Mouse (Mus musculus) kidney, adult 11 months (tissue): Measurements from ENCODE around the gene 2010315B03Rik.
A peak's percentile ranks its signal among the peaks of the same experiment; 100 is the strongest.
"Not testable (repeated sequence)": the region's sequence is repeated elsewhere in the genome, so short reads cannot be mapped to it uniquely, and the experiment has no call there.

ENCODE experiments used
- DNase-seq: peaks from one replicate; pipeline ENCODE4 v3.0.0; 2022

2010315B03Rik gene

DNA sequence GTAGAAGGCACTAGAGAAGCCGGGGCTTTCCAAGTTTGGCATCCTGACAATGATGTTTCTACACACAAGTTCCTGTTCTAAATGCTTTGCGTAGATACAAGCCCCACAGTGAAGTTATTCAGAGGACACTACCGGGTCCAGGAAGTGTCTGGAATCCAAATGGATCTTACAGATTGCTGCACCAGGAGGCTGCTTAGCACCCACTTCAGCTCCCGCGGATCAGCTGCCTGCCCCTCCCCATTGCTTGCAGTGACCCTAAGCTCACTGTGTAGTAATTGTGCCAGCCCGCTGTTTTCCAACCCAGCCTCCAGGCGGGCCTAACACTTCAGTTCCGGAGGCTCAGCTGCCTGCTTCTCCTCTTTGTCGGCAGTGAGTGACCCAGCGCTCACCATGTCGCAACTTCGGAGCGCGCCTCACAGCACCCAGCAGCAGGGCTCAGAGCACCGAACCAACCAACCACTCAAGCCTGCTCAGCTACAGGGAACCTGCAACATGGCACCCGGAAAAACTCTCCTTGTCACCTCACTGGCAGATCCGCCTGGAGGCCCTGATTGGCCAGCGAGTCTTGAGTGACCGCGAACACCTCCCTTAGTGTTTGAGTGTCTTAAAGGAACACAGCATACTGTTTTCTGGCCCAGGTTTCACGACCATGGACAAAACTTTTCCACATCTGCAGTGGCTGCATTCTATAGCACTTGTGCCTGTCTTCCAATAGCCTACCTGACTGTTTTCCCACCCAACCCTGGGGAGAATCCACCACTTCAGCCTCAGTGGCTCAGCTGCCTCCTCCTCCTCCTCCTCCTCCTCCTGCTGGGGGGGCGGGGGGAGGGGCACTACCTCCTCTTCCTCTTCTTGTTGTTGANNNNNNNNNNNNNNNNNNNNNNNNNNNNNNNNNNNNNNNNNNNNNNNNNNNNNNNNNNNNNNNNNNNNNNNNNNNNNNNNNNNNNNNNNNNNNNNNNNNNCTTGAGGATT is at the start of gene 2010315B03Rik:
Gene 2010315B03Rik, minus strand, starts transcription at position 526 of the 972 bp plus-strand sequence.
- peak; percentile 94 for DNase-seq

DNA sequence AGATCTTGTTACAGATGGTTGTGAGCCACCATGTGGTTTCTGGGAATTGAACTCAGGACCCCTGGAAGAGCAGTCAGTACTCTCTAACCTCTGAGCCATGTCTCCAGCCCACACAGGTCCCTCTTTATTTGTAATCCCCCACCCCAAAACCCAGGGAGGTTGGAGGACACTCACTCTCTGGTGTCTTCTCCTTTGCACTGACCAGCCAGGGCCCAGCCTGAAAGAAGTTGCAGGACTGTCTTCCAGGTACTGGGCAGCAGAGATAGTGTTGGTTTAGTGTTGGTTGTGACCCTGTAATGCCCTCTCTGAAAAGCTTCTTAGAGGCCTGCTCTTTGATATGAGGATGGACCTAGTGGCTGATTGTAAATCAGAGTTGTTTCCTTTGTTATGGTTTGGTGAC is 994 bp downstream of the 2010315B03Rik start:
- no peak for DNase-seq

DNA sequence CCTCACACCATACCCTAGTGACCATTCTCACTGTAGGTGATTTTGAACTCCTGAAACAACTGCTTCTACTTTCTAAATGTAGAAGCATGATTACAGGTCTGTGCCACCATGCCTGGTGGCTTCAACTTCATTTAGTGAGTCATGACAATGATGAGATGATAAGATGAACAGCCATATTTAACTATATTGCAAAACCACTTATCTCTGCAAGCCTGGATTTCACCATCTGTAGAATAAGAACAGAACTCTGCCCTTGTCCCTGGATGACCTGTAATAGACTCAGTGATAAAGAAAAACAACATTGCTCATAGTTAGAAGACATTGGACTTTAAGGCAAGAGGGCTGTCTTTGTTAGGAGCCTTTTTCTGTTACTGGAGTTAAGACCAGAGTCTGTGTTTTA is 24.2 kb downstream of the 2010315B03Rik start:
- no peak for DNase-seq

DNA sequence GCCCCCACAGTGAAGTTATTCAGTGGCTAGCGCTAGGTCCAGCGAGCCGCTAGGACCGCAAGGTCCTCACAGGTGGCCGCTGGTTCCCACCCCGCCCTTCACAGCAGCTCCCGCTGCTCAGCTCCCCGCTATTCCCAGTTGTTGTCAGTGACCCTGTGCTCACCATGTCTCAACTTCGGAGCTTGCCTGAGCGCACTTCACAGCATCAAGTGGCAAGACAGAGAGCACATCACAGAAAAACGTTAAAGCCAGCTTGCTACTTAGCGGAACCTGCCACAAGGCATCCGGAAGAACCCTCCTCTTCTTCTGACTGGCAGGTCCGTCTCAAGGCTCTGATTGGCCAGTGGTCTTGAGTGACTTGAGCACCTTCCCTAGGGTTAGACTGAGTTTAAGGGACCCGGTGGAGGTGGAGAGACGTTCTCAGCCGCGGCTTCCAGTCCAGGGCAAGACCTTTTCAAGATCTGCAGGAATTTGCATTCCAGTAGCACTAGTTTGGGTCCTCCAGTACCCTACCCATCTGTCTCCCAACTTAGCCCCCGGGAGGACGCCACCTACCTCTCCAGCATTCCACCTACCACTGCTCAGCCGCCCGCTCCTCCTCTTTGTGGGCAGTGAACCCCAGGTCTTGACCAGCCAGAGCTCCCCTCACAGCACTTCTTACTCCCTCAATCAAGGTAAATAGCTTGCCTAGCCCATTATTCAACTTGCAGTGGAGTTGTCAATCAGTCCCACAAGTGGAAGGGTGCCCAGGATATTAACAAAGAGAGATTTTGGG is 30.4 kb downstream of the 2010315B03Rik start:
- peak; percentile 91 for DNase-seq

DNA sequence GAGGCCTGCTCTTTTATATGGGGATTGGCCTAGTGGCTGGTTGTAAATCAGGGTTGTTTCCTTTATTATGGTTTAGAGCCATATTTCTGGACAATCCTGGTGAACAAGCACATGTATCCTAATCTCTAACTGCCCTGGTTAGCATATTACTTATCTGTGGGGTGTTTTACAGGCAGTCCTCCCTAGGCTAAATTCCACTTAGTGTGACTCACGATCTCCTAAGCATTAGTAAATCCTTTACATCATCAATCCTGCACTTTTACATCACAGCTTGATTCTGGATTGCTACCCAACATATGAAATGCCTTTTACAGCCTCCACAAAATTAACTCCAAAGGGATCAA is 31.1 kb downstream of the 2010315B03Rik start:
- DNase-seq: no peak

DNA sequence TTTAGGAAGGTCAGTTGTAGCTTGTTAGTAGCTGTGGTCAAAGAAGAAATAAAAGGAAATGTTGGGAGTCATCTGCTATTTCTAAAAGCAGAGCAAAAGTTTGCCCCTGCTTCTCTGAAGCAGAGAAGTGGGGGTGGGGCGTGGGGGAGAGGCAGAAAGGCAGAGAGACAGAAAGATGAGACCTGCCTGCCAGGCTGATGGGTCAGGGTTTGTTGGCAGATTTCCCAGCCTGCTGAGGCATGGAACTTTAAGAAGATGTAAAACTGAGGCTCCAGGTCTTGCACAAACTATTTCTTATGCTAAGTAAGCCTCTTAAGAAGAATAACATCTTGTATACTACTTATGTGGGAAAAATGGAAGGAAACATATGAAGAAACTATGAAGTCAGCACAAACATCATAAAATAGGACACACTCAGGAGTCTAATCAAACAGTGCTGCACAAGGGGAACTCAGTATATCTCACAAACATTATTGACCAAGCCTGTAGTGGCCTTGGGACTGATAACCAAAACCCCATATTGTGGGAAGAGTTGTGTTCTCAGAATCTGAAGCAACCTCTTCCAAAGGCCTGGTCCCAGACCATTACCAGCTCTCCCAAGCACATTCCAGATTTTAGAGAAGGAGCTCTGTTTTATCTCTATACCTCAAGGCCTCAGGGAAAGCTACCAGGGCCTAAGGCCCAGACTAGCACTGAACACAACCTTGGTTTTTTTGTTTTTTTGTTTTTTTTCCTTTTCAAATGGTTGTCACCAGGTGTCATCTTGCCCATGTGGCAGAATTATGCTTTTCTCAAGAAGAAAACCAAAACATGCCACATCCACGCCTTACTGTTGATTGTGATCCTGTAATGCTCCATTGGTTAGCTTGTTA is 31.7 kb downstream of the 2010315B03Rik start:
- peak; percentile 13 for DNase-seq

DNA sequence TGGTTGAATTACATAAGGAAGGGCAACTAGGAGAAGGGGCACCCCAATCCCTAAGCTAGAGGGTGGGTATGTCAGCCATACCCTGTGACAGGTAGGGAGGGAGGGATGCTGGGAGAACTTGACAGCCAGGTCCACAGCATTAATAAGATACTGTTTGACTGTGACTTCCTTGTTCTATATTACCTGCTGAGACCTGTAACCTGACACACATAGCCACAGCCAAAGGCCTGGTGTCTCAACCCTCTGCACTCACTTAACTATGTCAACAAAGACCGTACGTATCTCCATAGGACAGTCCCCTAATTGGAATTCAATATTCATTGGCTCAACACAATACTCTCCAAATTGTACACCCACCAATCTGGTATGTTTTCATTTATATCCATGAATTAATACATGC is 33.2 kb downstream of the 2010315B03Rik start:
- no peak for DNase-seq

DNA sequence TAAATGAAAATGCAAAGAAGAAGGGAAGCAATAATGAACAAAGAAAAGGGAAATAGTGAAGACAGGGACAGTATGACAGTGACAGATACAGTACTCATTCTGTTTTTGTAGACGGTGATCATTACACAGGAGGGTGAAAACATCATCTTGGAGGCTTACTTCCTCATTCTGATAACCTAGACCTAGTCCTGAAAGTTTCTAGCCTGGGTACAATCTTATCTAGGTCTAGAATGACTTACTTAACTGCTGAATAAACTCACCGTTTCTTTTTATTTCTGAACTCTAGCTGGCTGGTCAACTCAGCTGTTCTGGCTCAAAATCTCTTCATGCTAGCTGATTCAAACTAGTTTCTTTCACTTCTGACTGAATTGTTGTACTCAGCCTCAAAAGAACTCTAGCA is 37.4 kb downstream of the 2010315B03Rik start:
- no peak for DNase-seq

DNA sequence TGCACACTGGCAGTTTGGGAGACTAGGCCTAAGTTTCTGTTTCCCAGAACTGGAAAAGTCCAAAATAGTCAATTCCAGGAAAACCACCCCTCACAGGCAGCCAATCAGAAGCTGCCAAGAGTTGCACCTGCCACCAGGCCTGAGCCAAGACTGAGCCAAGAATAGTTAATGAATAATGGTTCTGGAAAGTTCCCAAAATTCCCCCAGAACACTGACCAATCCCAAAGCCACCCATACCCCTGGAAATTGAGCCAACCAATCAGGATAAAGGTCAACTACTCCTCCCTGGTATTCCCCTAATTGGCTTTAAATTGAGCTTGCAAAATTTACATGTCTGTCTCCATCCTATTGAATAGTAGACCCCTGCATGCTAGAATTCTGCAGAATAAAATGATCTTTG is 39.3 kb downstream of the 2010315B03Rik start:
- DNase-seq: peak; percentile 17

DNA sequence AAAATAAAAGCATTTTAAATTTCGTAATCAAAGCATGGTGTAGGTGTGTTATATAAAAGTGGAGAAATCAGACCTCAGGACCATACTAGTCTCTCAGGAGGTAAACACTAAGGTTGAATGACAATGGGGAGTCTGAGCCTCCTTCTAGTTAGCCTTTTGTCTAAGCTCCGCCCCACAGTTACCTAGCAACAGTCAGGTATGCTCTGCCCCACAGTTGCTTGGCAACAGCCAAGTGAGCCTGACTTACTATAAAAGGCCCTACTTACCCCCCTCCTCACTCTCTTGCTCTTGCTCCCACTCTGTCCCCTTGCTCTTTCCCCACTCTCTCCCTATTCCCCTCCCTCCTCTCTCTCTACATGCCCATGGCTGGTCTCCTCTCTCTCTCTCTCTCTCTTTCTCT is 44.6 kb downstream of the 2010315B03Rik start:
- DNase-seq: no peak

DNA sequence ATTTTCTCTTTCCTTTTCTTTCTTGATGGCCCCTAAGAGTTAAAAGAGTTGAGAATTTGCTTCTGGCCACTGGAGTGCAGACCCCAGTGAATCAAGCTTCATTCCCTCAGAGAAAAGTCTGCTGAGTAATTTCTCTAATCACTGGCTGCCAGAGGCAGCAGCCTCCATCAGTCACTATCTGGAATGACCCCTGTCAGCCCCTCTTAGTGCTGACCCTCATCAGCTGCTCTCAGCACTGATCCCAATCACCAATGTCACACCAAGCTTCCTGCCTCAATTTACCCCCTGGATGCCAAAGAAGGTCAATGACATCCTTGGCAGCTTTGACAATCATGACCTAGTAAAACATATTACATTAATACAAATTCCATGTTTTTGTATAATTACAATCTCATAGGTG is 45.0 kb downstream of the 2010315B03Rik start:
- DNase-seq: no peak

DNA sequence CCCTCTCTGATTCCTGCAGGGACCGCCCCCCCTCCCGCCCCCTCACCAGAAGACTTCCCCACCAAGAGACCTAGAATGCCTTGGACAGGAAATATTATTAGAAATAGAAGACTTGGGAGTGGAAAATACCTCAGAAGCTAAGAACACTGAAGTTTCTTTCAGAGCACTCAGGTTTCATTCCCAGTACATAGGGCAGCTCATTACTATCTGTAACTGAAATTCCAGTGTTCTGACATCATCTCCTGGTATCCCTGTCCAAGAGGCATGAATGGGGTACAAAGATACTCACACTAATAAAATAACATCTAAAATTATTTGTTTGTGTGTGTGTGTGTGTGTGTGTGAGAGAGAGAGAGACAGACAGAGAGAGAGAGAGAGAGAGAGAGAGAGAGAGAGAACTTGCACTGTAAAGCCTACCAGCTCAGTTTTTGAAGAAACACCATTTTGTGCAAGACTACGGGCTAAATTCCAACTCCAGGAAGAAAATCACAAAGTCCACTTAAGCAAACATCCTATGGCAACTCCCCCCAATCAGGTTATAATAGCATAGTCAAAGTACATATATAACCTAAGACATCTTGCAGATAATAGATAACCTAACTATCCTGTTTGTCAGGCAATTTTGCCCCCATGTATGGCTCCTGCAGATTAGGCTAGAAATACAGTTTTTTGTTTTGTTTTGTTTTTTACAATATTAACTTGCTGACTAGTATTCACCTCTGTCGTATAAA is 49.3 kb downstream of the 2010315B03Rik start:
- DNase-seq: no peak

DNA sequence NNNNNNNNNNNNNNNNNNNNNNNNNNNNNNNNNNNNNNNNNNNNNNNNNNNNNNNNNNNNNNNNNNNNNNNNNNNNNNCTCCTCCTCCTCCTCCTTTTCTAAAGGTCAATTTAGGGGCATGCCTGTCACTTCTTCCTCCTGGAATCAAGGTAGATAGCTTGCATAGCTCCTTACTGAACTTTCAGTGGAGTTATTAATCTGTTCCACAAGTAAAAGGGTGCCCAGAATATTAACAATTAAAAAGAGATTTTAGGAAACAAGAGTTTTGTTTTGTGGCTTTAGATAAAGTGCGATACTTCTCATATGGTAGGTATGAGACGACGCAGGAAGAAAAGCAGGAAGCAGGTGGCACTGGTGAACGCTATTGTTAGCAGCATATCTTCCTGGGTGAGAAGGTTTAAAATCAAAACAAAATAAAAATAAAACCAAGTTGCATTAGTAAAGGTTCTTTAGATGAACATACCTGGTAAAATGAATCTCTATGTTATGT is 54.4 kb downstream of the 2010315B03Rik start:
- DNase-seq: no peak

DNA sequence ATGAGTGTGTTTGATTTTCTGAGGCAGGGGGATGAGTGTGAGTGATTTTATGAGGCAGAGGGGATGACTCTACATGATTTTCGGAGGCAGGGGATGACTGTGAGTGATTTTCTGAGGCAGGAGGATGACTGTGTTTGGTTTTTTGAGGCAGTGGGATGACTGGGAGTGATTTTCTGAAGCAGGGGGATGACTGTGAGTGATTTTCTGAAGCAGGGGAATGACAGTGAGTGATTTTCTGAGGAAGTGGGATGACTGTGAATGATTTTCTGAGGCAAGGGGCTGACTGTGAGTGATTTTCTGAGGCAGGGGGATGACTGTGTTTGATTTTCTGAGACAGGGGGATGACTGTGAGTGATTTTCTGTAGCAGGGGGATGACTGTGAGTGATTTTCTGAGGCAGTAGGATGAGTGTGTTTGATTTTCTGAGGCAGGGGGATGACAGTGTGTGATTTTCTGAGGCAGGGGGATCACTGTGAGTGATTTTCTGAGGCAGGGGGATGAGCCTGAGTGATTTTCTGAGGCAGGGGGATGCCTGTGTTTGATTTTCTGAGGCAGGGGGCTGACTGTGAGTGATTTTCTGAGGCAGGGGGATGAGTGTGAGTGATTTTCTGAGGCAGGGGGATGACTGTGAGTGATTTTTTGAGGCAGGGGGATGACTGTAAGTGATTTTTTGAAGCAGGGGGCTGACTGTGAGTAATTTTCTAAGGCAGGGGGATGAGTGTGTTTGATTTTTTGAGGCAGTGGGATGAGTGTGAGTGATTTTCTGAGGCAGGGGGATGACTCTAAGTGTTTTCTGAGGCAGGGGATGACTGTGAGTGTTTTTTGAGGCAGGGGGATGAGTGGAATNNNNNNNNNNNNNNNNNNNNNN is 55.1 kb downstream of the 2010315B03Rik start:
- no peak for DNase-seq

DNA sequence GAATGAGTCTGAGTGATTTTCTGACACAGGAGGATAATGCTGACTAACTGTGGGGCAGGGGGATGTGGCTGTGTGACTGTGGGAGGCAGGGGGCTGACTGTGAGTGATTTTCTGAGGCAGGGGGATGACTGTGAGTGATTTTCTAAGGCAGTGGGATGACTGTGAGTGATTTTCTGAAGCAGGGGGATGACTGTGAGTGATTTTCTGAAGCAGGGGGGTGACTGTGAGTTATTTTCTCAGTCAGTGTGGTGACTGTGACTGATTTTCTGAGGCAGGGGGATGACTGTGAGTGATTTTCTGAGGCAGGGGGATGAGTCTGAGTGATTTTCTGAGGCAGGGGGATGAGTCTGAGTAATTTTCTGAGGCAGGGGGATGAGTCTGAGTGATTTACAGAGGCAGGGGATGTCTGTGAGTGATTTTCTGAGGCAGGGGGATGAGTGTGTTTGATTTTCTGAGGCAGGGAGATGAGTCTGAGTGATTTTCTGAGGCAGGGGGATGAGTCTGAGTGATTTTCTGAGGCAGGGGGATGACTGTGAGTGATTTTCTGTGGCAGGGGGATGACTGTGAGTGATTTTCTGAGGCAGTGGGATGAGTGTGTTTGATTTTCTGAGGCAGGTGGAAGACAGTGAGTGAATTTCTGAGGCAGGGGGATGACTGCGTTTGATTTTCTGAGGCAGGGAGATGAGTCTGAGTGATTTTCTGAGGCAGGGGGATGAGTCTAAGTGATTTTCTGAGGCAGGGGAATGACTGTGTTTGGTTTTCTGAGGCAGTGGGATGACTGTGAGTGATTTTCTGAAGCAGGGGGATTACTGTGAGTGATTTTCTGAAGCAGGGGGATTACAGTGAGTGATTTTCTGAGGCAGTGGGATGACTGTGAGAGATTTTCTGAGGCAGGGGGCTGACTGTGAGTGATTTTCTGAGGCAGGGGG is 56.0 kb downstream of the 2010315B03Rik start:
- DNase-seq: not testable (repeated sequence)

DNA sequence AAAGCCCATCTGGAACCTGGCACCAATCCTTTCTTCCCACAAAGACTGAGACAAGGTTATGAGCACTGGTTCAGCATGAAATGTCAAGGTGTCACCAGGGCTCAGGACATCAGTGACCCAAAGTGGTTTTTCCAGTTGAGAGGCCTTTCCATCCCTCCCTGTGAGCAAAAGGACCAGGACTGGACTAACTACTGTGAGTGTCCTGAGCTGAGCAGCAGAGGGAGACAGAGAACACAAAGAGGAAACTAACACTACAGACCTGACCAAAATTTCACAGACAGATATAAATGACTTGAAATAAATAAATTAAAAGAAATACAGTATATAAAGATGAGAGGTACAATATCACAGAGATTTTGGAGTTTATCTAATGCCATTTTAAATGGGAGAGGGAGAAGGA is 61.1 kb downstream of the 2010315B03Rik start:
- no peak for DNase-seq
